Mouse (Mus musculus) left cerebral cortex, adult 2 months (tissue): ENCODE results near the gene Fabp3. TPM values are rescaled to one million over a fixed set of nuclear protein-coding genes. Genes with fewer than 3 reads are reported as not detected.
A peak's percentile ranks its signal among the peaks of the same experiment; 100 is the strongest.

Experiments used
- DNase-seq, 2 experiments: peaks; one replicate each; pipeline ENCODE4 v3.0.0; 2021 to 2022; ENCODE audit warnings: low spot score in 2 of 2, mixed read lengths in 1 of 2; ENCODE audit errors: extremely low spot score in 1 of 2
- H3K27ac ChIP-seq: fragments of 200-600 bp; 2 replicates; pipeline ENCODE4 v1.8.1; 2022
- H3K4me3 ChIP-seq: fragments of 200-600 bp; 2 replicates; pipeline ENCODE4 v1.8.1; 2022
- CTCF ChIP-seq: fragments of 200-600 bp; IDR thresholded peaks from 2 replicates; pipeline ENCODE4 v1.8.1; 2022; ENCODE audit warnings: antibody characterized with exemption, mild to moderate bottlenecking, moderate library complexity
- intact Hi-C: fragments of 180-260 bp; cut with DNase I; formaldehyde crosslinking; loops from one replicate; pipeline ENCODE4 v1.15.1; 2025
- total RNA-seq, 2 experiments: library from RNA; stranded (reverse); gene quantifications; 2 replicates each; pipeline ENCODE4 v1.2.3; 2021

Fabp3 gene
- total RNA-seq, 2 experiments from 2014 or later = 124 to 126 TPM

DNA sequence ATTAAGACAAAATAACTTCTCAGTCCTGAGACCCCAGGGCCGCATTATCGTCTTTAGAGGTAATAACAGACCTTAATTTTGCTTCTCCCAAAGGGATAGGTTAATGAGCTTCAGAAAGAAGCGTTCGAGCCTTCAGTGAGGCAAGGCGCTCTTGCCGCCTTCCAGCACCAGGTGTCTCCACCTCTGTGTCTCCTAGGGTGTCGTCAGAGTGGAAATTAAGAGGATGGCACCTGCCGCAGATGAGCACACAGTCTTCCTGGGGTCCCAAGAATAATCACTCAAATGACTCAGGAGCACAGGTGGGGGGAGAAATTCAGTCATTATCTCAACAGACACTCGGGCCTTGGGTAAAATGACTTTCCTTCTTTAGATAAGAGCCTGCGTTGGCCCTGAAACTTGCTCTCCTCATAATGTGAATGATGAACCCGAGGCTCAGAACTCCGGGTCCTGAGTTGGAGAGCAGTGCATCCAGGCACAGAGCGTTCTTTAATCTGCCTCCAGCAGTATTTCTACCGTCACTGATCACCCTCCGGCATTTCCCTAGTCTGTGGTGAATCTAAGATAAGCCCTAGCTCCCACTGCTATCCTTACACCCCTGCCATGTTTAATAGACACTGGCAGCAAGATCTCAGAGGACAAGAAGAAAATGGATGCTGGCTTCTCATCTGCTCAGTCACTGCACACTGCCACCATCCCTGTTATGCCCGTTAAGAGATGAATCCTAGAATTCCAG is 42.5 kb downstream of the Fabp3 start:
- no peak for TF ChIP-seq CTCF
- no peak overlapping the region for H3K27ac ChIP-seq
- no peak overlapping the region for H3K4me3 ChIP-seq
- intact Hi-C loops = no loop called here
- no peak for DNase-seq

GRCm38 (mm10) chr4:130352588-130352987 is 44.2 kb downstream of the Fabp3 start:
- no peak for TF ChIP-seq CTCF
- DNase-seq = no peak
- intact Hi-C loops = no loop called here
- Histone ChIP-seq H3K4me3 (no peak overlapping the region), H3K27ac (no peak overlapping the region)

GRCm38 (mm10) chr4:130357946-130358345 is 49.6 kb downstream of the Fabp3 start:
- intact Hi-C loops = no loop called here
- H3K4me3 ChIP-seq = no peak overlapping the region
- no peak for TF ChIP-seq CTCF
- no peak for DNase-seq
- H3K27ac ChIP-seq = no peak overlapping the region

DNA sequence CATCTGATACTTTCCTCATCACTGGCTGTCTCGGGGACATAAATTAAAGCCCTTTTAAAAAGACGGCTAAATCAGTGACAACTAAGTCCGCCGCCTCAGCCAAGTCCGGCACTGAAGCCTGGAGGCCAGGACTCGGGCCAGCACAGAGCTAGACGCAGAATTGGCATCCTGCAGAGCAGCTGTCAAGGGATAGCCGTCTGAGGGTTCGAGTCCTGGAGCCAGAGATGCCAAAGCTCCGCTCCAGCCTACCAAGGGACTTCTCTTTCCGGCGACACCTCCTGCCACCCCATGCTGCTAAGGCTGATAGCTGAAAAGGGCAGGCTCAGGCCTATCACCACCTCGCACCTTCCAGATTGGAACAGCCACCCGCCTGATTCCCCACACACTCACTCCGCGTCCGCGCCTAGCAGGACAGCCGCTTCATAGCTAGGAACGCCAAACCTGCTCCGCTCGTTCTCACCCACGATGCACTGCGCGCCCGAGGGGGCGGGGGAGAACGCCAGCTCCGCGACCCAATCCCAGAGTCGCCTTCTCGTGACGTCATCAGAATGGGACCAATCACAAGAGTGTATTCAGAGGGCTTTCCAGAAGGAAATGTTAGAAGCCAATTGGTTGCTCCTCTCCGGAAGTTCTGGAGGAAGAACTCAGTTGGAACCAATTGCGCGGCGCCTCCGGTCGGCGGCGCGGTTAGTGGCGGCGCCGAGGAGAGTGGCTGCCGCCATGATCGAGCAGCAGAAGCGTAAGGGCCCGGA is 51.3 kb downstream of the Fabp3 start, which contains the start of the genes Zcchc17 and Snrnp40:
Gene Zcchc17, minus strand, starts transcription at position 458 of the 752 bp plus-strand sequence.
Gene Snrnp40, plus strand, starts transcription at position 647 of the 752 bp plus-strand sequence.
- DNase-seq = peak; percentile 99

DNA sequence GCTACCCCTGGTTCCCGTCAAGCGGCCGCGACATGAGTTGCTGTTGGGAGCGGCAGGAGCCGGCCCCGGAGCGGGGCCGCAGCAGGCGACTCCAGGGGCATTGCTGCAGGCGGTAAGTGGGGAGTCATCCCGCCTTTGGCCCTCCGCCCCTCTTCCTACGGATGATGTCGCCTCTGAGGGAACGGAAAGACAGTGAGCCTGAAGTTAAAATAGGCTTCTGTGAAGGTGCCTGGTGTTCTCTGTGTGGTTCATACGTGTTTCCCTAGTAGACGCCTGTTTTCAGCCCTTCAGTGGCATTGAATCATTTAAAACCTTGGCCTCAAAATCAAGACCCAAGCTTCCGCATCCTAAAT is 51.8 kb downstream of the Fabp3 start:
- peak overlapping the region; percentile 87 for H3K27ac ChIP-seq
- intact Hi-C loops = no loop called here
- no peak for DNase-seq
- peak overlapping the region; percentile 93 for H3K4me3 ChIP-seq
- no peak for TF ChIP-seq CTCF

More for the DNA sequence above, 51.3 kb downstream of the Fabp3 start, which contains the start of the genes Zcchc17 and Snrnp40:
- Histone ChIP-seq H3K4me3 (peak within 1 kb of the TSS; percentile 93), H3K27ac (peak within 1 kb of the TSS; percentile 87)
- intact Hi-C loops = no loop called here
- peak; percentile 39 for TF ChIP-seq CTCF

Other genes with a start within 250 kb of the Fabp3 start
- 10 to 100 TPM; 65.6 to 81.3 TPM for gene Pef1, start 206.0 kb upstream of the Fabp3 start, total RNA-seq
- gene Hcrtr1, start 169.2 kb upstream of the Fabp3 start, total RNA-seq = 1 to 10 TPM; 1.7 to 2.1 TPM
- gene Tinagl1, start 133.5 kb upstream of the Fabp3 start, total RNA-seq = 10 to 100 TPM; 13.3 to 17.0 TPM
- not detected for gene Gm853, start 86.2 kb upstream of the Fabp3 start, total RNA-seq
- 10 to 100 TPM in 1 of 2 experiments, 1 to 10 TPM in 1; 6.5 to 11.9 TPM for gene Serinc2, start 29.4 kb upstream of the Fabp3 start, total RNA-seq
- gene Gm10570, start 79 bp downstream of the Fabp3 start, total RNA-seq = 1 to 10 TPM; 1.0 to 2.3 TPM
- gene Zcchc17, start 51.3 kb downstream of the Fabp3 start, total RNA-seq = 10 to 100 TPM; 64.0 to 64.2 TPM
- 10 to 100 TPM; 24.2 to 25.4 TPM for gene Snrnp40, start 51.5 kb downstream of the Fabp3 start, total RNA-seq